Mouse (Mus musculus) ZHBTc4 (cell line): ENCODE results near the gene Ndufb7.
A peak's percentile ranks its signal among the peaks of the same experiment; 100 is the strongest.
"Not testable (repeated sequence)": the region's sequence is repeated elsewhere in the genome, so short reads cannot be mapped to it uniquely, and the experiment has no call there.

Experiments
- DNase-seq: peaks from one replicate; pipeline ENCODE4 v3.0.0-alpha.2; 2011; ENCODE audit warnings: low read depth, low spot score

Gene Ndufb7

DNA sequence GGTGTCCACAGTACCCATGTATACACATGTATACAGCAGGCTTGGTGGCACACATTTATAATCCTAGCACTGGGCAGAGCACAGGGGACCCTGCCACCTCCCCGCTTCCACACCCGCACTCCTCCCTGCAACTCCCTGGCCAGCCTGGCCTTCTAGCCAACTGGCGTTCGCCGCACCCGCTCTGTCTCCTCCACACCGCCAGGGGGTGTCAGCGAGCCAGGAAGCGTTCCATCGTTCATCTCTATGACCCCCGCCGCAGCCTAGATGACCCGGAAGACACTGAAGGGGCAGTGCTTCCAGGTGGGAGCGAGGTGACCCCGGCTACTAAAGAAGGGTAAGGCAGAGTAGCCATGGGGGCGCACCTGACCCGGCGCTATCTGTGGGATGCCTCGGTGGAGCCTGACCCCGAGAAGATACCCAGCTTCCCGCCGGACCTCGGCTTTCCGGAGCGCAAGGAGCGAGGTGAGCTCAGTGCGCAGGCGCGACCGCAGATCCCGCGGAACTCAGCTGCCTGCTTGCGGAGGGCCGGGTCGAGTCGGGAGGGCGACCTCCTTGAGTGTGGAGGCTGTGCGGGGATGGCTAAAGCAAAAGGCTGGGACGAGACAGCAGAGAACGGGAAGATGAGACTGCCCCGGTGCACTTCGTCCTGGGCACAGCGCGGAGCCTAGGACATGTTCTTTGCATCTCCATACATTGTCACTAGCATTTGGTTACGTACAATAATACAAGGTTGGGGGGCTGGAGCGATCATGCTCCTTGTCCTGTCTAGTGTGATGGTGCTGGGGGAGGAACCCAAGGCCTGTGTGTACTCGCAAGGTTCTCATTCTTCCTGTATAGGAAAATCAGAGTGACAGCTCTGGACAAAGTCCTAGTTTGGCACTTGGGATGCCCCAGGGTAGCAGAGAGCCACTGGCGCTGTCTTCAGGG lies at the start of gene Ndufb7:
Gene Ndufb7, plus strand, starts transcription at position 203 of the 927 bp plus-strand sequence.
- DNase-seq = peak; percentile 93

DNA sequence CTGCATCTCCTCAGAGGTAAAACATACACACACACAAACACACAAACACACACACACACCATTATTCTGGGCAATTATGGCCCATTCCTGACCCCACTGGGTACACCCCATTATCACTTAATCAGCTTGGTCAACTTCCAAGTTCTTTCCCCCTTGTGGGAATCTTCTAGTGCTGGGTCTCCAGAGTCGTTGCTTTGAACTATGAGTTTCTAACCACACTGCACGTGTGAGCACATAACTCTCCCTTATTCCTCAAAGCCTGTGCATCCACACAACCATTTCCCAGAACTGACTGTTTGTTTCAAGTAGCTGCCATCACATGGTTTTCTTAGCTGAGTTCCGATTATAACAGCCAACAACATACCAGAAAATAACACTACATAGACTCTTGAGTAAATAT lies 46.0 kb upstream of the Ndufb7 start:
- no peak for DNase-seq

DNA sequence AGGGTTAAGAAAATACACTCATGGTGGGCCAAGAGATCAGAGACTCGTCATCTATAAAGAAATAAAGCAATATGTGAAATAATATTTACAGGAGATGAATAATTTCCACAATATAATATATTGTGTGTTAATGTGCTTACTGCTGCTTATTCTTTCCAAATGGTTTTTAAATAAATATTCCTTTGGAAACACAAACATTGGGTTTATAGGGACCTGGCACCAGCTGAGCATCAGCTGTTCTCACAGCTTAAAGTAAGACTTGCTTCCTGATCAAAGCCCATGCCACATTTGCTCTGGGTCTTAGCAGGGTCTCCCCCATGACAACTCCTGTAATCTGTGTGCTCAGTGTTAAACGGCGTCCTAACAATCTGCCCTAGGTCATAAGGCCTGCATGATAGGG lies 45.6 kb upstream of the Ndufb7 start:
- not testable (repeated sequence) for DNase-seq

DNA sequence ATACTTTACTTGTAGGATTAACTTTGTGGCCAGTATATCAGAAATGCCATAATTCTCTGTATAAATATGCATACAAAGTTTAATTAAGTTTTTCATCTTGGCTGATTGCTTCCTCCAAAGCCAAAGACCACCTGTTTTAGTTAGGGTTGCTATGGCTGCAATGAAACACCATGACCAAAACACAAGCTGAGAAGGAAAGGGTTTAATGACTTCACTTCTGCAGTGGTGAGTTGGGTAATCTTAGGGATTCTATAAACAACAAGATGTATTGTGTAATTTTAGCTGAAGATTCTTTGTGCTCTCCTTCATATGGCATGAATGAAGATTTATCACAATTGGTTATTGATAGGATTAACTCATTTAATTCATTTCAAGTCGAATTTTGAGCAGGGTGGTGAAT lies 45.2 kb upstream of the Ndufb7 start:
- no peak for DNase-seq

DNA sequence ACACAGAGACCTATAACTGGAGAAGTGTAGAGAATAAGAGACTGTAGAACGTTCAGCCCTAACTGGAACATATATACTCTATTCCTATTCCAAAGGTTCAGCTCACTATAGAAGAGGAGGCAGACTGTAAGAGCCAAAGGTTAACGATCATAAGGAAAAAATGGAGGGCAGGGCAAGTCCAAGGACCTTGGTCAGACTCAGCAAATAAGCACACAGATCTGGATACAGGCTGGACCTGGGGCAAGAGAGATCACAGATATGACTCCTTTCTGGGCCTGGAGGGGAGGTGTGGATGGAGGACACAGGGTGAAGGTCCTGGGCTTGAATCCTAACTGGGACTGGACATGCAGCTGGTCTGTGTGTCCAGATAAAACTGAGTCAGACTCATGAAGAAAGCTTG lies 31.7 kb upstream of the Ndufb7 start:
- DNase-seq = no peak

DNA sequence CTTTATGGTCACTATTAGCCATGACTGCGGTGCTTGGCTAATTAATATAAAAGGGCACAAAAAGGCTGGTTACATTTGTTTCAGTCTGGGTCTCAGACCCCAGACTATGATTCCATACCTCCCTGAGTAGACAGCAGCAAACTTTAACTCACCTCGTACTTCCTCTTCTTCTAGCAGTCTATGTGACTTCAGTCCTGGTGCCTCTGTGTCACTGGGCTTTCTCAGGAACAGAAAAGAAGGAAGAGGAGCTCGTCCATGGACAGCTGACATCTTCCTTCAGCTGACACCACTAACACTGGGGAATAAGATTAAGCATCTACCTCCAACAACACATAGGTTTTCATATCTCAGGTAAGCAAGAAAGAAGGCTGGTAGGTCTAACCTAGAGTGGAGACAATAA lies 30.7 kb upstream of the Ndufb7 start, which contains the start of gene Olfr370:
Gene Olfr370, plus strand, starts transcription at position 45 of the 400 bp plus-strand sequence.
- DNase-seq = no peak

DNA sequence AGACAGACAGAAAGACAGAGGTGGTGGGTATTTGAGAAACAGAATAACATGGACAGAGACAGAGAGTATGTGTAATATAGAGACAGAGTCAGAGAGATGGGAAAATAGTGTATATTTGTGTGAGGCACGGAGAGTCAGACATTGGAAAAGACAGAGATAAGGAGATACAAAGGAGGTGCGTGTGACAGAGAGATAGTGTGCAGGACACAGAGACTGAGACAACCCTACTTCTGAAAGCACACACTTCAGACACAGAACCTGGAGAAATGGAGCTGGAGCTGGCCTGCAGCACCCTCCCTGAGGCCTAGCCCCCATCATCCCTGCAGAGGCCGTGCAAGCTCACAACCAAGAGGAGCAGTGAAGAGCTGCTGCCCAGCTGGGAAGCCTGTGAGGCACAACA lies 3.8 kb upstream of the Ndufb7 start:
- no peak for DNase-seq

DNA sequence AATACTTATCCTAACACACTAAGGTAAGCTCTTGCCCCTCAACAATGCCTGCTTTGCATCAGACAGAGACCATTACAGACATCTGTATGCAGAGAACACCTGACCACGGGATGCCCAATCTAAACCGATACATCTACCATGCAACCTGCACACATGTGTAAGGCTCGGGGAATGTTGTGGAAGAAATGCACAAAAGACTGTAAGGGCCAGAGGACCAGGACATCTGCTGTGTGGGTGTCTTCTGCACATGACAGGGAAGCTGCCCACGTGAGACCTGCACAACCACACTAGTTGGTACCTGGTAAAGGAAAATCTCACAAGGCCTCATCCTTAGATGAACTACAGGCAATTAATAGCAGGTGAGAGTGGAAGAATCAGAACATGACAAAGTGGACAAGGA lies 3.2 kb upstream of the Ndufb7 start:
- no peak for DNase-seq

DNA sequence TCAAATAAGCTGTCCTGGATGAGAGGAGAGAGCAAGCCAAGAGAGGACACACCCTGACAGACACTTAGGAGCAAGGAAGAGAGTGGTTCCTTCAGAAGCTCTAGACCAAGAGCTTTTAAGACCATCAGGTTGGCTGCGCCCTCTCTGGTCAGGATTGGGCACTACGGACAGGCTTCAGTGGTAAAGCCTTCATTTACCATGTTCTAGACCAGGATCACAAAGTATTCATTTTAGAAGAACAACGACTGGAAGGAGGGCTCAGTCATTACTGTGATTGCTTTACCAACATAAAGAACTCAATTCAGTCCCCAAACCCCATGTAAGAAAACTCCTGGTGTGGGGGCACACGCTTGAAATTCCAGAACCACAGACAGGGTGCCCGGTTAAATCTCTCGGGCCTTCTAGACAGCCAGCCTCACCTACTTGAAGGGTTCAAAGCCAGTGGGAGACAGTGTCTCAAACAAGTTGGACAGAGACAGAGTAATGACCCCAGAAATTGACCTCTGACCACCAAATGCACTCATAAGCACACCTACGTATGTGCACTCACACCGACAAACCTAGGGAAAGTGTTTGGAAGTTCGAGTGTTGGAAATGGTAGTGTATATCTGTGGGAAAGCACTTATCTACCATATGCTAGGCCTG lies 618 bp upstream of the Ndufb7 start:
- peak; percentile 26 for DNase-seq

DNA sequence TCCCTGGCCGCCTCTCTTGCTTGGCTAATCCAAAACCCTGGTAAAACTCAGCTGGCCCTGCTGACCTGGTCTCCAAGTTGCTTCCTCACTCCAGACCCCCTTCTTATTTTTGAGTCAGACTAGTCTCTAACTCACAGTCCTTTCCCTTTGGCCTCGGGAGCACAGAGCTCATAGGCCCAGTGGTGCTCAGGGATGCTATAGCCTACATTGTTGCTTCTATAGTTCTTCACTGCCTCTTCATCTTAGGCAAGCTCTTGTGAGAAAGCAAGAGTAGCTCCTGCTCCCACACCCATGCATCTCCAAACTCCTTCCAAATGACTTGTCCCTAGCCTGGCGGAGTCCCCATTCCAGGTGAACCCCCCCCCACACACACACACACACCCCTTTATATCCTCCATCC lies 1.2 kb downstream of the Ndufb7 start:
- DNase-seq = no peak

DNA sequence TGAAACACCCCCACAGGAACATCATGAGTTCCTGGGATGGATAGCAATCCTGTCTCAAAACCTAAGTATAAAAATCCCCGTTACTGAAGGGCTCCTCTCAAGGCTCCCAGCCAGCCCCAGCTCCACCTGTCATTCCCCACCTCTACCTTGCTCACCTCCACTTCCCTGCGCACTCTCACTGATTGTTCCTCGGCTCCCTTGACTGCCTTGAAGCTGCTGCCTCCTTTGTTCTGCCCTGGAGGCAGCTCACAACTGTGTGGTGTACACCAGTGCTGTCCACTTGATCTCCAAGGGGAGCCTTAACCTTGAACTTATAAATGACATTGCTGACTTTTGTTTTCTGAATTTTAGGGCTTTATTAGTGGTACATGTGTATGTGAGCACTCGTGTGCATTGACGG lies 1.7 kb downstream of the Ndufb7 start:
- DNase-seq = peak; percentile 67

DNA sequence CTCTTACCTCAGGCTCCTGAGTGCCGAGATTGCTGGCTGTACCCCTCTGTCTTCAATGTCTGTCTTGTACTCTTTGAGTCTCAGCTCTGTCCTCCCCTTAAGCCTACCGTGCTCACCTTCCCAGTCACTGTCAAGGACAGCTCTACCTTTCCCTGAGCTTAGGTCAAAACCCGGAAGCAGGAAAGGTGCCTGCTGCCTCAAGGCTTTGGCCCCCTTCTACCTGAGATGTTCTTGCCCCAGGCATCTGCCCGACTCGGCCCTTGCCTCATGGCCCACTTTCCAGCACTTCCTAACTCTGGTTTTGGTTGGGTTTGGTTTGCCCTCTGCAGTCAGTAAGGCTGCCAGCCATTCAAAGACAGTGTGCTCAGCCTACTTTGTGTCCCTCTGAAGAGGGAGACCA lies 2.3 kb downstream of the Ndufb7 start:
- DNase-seq = no peak

DNA sequence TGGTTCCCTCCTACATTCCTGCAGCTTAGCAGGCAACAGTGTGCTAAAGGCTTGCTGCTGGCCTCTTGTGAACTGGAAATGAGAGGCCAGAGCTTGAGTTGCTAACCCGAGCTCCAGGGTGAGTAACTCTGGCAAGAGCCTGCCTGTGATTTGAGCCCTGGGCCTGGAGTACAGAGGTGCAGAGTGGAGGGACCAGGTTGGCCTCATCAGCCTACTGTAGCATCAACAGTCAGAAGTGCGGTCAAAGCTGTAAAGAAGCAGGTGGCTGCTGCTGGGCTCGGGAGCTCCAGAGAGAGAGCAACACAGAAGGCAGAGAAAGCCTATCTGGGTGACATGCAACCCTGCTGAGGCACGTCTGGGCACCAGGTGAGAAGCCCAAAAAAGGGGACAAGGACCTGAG lies 2.7 kb downstream of the Ndufb7 start:
- no peak for DNase-seq

DNA sequence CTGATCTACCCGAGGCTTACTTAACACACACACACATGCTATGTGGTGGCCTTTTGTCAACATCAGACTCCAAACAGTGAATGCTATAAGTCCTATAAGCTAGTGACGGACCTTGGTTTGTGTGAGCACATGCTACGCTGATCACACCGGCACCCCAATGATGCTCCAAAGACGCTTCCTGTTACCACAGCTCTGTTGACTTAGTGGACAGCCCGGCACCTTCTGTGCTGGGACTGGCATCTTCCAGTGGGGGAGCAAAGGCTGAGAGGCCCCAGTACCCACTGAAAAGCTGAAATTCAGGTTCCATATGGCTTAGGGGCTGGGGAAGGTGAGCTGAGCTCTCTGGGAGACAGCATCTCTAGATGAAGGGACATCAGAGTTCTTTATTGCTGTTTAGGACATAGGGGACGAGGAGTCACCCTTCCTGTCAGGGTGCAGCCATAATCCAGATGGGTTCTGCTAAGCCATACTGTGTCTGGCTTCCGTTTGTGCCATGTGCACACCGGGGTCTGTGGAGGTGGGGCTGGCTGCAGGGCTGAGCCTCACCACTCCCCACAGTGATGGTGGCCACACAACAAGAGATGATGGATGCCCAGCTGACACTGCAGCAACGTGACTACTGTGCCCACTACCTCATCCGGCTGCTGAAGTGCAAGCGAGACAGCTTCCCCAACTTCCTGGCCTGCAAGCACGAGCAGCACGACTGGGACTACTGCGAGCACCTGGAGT lies 4.0 kb downstream of the Ndufb7 start:
- no peak for DNase-seq

DNA sequence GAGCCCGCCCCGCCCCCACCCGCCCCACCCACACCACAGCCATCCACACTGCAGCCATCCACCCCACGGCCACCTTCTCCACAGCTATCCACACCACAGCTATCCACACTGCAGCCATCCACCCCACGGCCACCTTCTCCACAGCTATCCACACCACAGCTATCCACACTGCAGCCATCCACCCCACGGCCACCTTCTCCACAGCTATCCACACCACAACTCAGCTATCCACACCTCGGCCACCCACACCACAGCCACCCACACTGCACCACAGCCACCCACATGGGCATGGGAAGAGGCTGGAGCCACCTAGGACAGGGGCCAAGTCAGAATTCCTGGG lies 4.5 kb downstream of the Ndufb7 start:
- not testable (repeated sequence) for DNase-seq

DNA sequence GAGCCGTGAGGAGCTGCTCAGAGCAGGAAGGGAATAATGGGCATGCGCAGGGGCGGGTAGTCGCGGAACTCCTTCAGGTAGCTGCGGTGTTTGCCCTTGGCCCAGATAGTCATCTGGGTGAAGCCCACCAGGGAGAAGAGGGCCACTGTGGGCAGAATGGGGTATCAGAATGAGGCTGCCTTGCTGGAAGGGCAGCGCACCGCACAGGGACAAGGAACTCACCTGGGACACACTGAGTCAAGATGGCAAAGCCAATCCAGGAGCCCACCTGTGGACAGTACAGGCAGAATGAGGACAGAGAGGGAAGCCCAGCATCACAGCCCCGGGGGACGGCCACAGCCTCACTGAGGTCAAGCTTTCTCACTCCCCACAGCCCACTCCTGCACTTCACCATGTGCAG lies 5.3 kb downstream of the Ndufb7 start:
- DNase-seq = no peak

DNA sequence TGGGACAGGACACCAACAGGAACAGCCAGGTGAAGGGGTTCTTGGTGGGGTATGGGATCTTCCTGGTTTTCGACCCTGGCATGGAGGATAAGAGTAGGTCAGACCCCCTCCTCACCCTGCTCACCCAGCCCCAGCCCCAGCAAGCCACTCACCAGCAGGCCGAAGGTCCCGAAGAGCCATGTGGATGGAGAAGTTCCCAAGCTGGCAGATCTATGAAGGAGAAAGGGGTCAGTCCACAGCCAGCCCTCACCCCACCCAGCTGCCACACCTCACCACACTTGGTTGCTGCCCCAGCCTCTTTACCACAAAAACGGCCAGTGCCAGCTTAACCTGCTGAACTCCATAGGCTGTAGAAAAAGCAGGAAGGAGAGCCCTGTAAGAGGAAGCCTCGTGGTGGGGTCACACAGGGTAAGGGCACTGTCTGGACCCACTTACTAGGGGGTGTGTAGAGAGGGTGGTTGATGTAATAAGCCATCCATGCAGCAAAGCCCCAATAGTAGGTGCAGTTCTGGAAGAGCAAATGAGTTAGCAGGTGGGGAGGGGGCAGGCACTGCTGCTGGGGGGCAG lies 5.9 kb downstream of the Ndufb7 start:
- no peak for DNase-seq

DNA sequence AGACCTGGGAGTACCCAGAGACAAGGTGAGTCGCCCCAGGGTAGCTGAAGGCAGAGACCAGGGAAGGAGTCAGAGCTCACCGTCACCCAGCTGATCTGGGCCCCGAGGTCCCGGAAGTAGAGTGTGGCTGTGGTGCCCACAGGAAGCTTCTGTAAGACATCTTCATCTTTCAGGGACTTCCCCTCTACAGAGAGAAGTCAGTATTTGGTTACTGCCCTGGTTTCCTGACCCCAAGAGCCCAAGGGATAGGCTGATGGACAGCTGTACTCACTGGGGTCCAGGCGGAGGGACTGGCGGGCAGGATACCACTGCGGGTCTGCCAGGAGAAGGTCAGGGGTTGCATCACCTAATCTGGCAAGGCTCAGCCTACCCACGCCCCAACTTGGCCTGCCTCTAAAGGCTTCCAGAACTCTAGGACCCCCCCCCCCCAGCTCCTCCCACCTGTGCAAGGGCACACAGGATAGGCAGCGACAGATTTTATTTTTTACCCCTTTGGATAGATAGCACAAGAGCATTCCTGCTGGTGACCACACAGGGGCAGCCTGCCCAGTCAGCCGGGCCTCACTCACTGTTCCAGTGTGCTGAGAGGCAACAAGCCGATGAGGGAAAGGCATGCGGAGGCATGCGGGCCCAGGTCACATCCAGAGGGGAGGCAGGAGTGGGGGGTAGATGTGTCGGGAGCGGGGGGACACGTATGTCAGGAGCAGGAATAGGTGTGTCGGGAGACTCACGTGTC lies 6.8 kb downstream of the Ndufb7 start:
- DNase-seq = no peak

DNA sequence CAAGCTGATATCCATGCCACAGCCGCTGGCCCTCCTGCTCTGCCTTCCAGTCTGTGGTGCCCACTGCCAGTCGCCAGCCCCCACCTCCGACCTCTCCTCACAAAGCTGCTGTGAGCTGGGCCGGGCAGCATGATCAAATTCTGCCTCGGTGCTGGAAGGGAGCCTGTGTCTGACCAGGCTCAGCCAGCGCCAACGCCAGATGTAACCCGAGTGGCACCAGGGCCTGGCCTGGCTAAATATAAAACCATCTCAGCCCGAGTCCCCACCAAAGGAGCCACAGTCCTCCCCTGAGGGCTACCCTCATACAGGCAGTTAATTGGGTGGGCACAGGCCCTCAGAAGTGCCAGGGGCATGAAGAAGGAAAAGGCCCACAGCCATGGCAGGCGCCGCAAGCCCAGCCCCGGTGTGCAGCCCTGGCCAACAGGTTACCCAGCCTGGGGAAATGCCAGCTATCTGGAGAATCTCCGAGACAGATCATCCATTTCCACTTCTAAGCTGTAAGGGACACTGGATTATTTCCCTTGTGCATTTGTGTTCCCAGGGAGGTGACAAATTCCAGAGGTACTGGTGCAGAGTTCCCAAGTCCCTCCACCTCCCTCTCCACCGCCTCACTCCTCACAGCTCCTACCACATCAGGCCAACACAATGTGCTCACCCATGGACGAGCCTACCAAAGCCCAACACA lies 8.3 kb downstream of the Ndufb7 start:
- no peak for DNase-seq

DNA sequence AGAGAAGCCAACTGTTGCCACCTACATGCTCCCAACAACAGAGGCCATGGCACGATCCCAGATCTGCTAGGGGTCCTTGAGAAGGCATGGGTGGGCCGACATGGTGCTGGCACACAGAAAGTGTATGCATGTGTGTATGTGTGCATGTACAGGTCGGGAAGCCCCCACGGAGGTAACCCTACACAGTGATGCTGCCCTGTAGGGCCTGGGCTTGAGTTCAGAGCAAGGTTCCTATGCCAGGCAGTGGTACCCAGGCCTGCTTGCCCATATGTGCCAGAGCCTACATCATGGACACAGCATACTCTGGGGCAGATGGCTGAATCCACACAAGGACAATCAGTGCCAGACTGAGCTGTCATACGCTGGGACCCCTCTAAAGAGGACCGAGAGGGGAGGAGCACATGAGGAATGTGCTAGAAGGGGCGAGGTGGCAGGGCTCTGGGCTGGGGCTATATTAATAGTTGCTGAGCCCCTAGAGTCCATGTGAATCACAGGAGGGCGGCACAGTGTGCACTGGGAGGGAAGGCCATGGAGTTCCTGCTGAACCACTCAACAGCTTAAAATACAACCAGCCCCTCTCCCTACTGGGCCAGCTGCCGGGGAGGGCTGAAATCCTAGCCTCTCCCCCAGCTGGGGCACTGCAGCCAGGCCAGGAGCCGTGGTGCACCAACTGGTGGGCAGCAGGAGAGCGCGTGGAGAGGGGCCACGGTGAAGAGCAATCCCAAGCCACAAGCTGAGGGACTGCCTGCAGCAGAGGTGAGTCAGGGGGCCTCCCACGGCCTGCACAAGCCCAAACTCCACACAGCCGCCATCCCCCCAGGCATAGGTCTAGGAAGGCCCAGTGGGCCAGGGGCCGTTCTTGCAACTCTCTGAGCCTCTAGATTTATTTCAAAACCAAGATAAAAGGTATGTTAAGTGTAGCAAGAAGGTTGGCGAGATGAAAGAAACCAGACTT lies 9.4 kb downstream of the Ndufb7 start:
- no peak for DNase-seq
